Mouse (Mus musculus): ENCODE measurements at regions not wholly inside any gene's neighbourhood (a gene's known extent, or its start where the extent isn't known, plus 50 kb on each side); places are given as distances from the start of the nearest gene placed in this dataset.
"Not testable (repeated sequence)": the region's sequence is repeated elsewhere in the genome, so short reads cannot be mapped to it uniquely, and the experiment has no call there.

- DNase-seq (ENCODE audit: low read depth in 1 of 2, low spot score in 2 of 2): peak; percentile 15 to 46
- not testable (repeated sequence) for H3K27me3 ChIP-seq (ENCODE audit: control insufficient read depth, insufficient read depth, low read length); H3K4me1 ChIP-seq (ENCODE audit: control insufficient read depth, insufficient read depth, insufficient read length); H3K27ac ChIP-seq (ENCODE audit: insufficient read depth, low read length); H3K4me3 ChIP-seq (ENCODE audit: extremely low read depth, insufficient read depth, insufficient read length); H3K36me3 ChIP-seq (ENCODE audit: control insufficient read depth, insufficient read depth, low read length)
- peak; percentile 26; the same call in 1 of the 2 replicates for TF ChIP-seq CTCF (IDR thresholded peaks at IDR 0.05; ENCODE audit: extremely low read depth, insufficient read depth, insufficient read length, insufficient replicate concordance)
- 27% methylated on average over 19 of the region's 19 CpGs for WGBS
These were observed 114.7 kb downstream of the Ero1lb start for GRCm38 (mm10) chr13:12680283-12680953.

GRCm38 (mm10) chr13:12677372-12677771 lies 111.7 kb downstream of the Ero1lb start:
- no peak overlapping the region for H3K4me3 ChIP-seq (ENCODE audit: extremely low read depth, insufficient read depth, insufficient read length)
- 81% methylated on average over 2 of the region's 2 CpGs for WGBS
- no peaks in the 10 kb centered on the region for H3K36me3 ChIP-seq (ENCODE audit: control insufficient read depth, insufficient read depth, low read length)
- no peak overlapping the region for H3K27ac ChIP-seq (ENCODE audit: insufficient read depth, low read length)
- TF ChIP-seq CTCF (IDR thresholded peaks at IDR 0.05; ENCODE audit: extremely low read depth, insufficient read depth, insufficient read length, insufficient replicate concordance) (no peak), POLR2A (IDR thresholded peaks at IDR 0.05; ENCODE audit: low read depth, low read length) (no peak)
- no peaks in the 10 kb centered on the region for H3K4me1 ChIP-seq (ENCODE audit: control insufficient read depth, insufficient read depth, insufficient read length)
- no peak for DNase-seq (ENCODE audit: low read depth in 1 of 2, low spot score in 2 of 2)
- H3K27me3 ChIP-seq (ENCODE audit: control insufficient read depth, insufficient read depth, low read length): no peaks in the 10 kb centered on the region

- H3K4me1 ChIP-seq (ENCODE audit: control insufficient read depth, insufficient read depth, insufficient read length); H3K27ac ChIP-seq (ENCODE audit: insufficient read depth, low read length); DNase-seq (ENCODE audit: low read depth in 1 of 2, low spot score in 2 of 2); H3K36me3 ChIP-seq (ENCODE audit: control insufficient read depth, insufficient read depth, low read length); H3K4me3 ChIP-seq (ENCODE audit: extremely low read depth, insufficient read depth, insufficient read length); H3K27me3 ChIP-seq (ENCODE audit: control insufficient read depth, insufficient read depth, low read length): not testable (repeated sequence)
- 92% methylated on average over 2 of the region's 2 CpGs for WGBS
These were observed 105.3 kb downstream of the Ero1lb start for GRCm38 (mm10) chr13:12671011-12671410.

GRCm38 (mm10) chr13:12668742-12669141 lies 103.1 kb downstream of the Ero1lb start:
- H3K27me3 ChIP-seq (ENCODE audit: control insufficient read depth, insufficient read depth, low read length); H3K4me1 ChIP-seq (ENCODE audit: control insufficient read depth, insufficient read depth, insufficient read length); H3K27ac ChIP-seq (ENCODE audit: insufficient read depth, low read length); H3K4me3 ChIP-seq (ENCODE audit: extremely low read depth, insufficient read depth, insufficient read length); DNase-seq (ENCODE audit: low read depth in 1 of 2, low spot score in 2 of 2); H3K36me3 ChIP-seq (ENCODE audit: control insufficient read depth, insufficient read depth, low read length): not testable (repeated sequence)
- WGBS: no CpG with 5 or more reads among the region's 7 CpGs

- DNase-seq (ENCODE audit: low read depth in 1 of 2, low spot score in 2 of 2); H3K27ac ChIP-seq (ENCODE audit: insufficient read depth, low read length); H3K4me3 ChIP-seq (ENCODE audit: extremely low read depth, insufficient read depth, insufficient read length); H3K36me3 ChIP-seq (ENCODE audit: control insufficient read depth, insufficient read depth, low read length); H3K27me3 ChIP-seq (ENCODE audit: control insufficient read depth, insufficient read depth, low read length); H3K4me1 ChIP-seq (ENCODE audit: control insufficient read depth, insufficient read depth, insufficient read length): not testable (repeated sequence)
- WGBS: 84% methylated on average over 9 of the region's 9 CpGs
These were observed 102.3 kb downstream of the Ero1lb start for GRCm38 (mm10) chr13:12667727-12668665.

- not testable (repeated sequence) for DNase-seq (ENCODE audit: low read depth in 1 of 2, low spot score in 2 of 2); H3K27ac ChIP-seq (ENCODE audit: insufficient read depth, low read length); H3K4me1 ChIP-seq (ENCODE audit: control insufficient read depth, insufficient read depth, insufficient read length); H3K36me3 ChIP-seq (ENCODE audit: control insufficient read depth, insufficient read depth, low read length); H3K4me3 ChIP-seq (ENCODE audit: extremely low read depth, insufficient read depth, insufficient read length); H3K27me3 ChIP-seq (ENCODE audit: control insufficient read depth, insufficient read depth, low read length)
- WGBS: 81% methylated on average over 3 of the region's 3 CpGs
These were observed 100.4 kb downstream of the Ero1lb start for GRCm38 (mm10) chr13:12666050-12666449.

Measured in spleen, adult 2 months (tissue).